Mouse (Mus musculus) embryo, embryonic 11.5 days (tissue): ENCODE measurements around the gene Hoxa7.

Source experiments
- DNase-seq: peaks from one replicate; pipeline ENCODE4 v3.0.0-alpha.2; 2012; ENCODE audit warnings: low read depth, low spot score

Gene Hoxa7

DNA sequence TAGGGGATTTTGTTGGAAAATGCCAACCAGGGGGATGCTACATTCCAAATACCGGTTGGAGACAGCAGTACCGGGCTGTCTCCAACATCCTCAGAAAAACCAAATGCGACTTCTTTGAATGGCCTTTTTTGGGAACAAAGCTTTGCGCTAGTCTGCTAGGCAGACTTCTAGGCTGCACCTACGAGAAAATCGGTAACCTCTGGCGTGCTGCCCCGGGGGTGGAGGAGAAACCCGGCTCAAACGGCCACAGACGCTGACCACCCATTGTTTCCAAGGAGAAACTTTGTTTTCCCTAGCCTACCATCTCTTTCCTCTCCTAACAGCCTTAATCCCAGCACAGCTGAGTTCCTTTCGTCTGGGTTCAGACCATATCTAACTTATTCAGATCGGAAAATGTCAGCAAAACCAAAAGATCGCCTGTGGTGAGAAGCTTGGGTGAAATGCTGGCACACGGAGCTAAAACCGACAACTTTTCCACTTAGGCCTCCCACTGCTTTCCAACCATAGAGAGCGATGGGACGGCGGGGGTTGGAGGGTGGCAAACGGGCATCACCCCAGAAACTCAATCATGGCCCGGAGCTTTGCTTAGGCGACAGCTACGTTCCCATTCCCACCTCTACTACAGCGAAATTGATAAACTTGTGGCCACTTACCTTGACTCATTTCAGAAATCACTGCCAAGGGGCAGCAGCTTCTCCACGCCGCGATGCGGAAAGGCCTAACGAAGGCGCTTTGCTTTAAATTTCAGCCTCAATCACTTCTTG is 18.2 kb upstream of the Hoxa7 start:
- no peak for DNase-seq

DNA sequence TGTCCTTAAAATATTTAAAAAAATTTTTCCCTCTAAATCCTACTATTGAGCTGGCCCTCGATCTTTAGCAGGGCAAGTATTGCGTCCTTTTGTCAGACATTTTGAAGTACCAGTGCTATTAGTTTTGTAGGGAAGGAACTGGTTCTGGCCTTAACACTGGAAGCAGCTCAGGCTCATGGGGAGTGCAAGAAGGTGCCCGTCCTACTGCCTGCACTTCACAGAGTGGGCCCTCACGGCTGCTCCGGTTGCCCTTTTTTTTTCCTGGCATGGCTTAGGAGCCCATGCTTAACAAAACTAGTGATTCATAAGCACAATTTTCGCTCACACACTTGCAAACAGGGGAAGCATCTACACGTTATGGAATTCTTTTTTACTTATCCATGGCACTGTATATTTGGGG is 17.3 kb upstream of the Hoxa7 start:
- DNase-seq = no peak

DNA sequence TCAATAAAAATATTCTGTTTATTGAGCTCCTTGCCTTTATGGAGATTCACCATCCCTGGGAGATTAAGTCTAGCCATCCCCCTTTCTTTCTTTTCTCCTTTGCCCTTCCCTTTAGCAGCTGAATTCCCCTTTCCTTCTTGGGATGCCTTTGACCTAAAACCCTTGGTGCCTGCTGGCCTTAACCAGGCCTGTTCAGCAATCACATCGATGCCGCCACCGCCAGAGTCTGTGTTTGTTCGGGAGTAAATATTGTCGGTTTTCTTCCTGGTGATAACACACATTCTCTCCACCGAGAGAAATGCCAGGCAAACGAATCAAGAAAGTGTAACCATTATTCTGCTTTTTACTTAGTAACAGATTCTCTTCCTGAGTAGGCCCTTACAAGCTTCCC is 16.5 kb upstream of the Hoxa7 start:
- DNase-seq = no peak

DNA sequence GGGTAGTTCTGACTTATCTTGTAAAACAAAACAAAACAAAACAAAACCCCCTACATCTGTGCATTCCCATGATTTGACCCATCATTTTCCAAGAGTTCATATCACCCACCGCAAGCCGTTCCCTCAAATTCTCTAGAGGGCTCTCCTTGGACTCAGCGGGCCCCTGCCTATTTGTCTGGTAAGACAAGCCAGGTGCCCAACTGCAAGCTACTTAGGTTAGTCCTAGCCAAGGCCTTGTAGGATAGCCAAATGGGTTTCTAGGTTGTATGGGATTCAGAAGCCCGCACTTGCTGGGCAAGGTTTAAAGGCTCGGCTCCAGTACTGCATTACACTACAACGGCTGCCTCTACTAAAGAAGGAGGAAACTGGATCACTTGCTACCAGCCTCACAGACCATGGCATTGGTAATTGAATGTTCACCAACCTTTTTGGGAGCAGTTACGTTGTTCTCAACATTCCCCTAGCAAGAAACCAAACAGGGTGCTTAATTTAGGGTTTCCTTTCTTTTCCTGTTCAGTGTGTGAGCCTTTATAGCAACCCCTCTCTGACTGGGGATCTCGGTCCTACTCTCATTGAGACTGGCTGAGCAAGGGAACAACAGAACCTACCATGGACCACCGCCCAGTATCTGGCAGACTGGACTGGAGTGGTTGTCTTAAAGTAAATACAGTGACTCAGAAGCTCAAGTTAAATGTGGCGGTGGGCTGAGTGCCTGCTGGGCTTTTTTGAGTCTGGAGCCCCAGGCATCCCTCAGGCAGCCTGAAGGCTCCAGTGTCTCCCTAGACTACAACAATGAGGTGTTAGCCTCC is 15.9 kb upstream of the Hoxa7 start:
- DNase-seq = no peak

GRCm38 (mm10) chr6:52236806-52237205 is 15.2 kb upstream of the Hoxa7 start:
- no peak for DNase-seq

- no peak for DNase-seq
Observed at GRCm38 (mm10) chr6:52235866-52236265, 14.2 kb upstream of the Hoxa7 start.

GRCm38 (mm10) chr6:52235267-52235666 is 13.6 kb upstream of the Hoxa7 start:
- no peak for DNase-seq

GRCm38 (mm10) chr6:52234428-52235140 is 12.9 kb upstream of the Hoxa7 start:
- DNase-seq = no peak

DNA sequence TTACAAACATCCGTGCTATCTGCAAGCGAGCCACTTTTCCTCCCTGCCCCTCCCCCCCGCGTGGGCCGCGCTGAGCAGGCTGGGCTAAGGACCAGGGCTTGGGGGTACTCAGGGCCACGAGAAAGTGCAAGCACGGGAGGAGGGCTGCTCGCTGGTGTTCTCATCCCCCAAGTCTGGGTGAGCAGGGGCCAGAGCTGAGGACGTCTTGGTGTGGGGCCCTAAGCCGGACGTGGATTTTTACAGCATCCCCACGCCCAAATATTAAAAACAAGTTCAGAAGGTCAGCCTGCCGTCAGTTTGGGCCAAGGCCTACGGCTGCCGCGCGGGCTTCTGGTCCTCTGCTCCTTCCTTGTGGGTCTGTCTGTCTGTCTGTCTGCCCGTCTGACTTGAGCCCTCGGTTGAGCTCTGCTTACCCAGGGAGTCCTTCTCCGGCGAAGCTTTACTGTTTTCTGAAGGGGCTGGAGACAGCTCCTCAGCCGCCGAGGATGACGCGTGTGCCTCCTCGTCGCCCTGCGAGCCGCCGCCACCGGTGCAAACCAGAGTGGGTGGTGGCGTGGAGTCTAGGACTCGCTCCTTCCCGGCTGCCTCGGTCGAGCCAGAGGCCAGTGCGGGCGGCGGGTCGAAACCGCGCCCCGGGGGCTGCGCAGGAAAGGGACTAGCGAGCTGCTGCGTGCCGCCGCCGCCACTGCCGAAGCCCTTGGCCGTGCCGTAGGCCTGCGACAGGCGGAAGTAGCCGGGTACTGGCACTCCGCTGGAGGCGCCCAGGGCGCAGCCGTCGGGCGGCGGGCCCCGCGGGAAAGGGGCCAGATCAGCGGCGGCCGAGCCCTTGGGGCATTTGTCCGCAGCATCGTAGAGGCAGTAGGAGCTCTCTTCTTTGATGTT is 12.1 kb upstream of the Hoxa7 start:
- DNase-seq = no peak

DNA sequence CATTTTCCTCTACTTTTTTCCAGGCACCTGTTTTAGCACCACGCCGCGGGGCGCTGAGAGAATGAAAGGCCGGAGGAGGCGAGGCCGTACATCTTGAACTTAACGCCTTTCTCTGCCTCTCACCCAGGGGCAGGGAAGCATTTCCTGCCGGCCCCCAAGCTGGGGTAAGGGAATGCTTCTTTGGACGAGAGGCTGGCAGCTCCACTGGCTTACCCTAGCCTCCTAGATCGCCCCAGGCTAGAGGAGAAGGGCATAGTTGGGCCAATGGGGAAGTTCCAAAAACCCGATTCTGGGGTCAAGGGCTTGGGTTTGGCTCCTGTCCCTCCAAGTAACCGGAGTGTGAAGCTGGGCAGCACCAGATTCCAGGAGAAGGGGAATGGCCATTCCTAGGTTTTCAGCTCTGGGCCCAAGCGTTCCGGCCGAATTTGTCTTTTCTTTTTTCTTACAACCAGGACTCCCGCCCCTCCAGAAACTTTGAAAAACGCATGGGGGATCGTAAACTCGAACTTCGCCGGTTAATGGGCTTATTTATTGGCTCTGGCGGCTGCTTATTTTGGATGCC is 11.4 kb upstream of the Hoxa7 start:
- no peak for DNase-seq

DNA sequence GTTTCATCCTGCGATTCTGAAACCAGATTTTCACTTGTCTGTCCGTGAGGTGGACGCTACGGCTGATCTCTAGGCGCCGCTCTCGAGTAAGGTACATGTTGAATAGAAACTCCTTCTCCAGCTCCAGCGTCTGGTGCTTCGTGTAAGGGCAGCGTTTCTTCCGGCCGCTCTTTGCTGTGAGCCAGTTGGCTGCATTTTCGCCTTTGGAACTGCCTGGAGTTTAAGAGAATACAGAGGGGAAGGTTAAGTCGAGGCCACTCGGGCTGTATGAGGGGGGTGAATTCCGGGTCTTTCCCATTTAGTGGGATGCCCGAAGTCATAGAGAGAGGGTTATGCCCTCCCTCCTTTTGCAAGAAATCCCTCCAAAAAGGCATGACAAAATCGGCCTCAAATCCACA is 10.9 kb upstream of the Hoxa7 start:
- no peak for DNase-seq

- DNase-seq = no peak
Observed at GRCm38 (mm10) chr6:52231885-52232567, 10.4 kb upstream of the Hoxa7 start.

DNA sequence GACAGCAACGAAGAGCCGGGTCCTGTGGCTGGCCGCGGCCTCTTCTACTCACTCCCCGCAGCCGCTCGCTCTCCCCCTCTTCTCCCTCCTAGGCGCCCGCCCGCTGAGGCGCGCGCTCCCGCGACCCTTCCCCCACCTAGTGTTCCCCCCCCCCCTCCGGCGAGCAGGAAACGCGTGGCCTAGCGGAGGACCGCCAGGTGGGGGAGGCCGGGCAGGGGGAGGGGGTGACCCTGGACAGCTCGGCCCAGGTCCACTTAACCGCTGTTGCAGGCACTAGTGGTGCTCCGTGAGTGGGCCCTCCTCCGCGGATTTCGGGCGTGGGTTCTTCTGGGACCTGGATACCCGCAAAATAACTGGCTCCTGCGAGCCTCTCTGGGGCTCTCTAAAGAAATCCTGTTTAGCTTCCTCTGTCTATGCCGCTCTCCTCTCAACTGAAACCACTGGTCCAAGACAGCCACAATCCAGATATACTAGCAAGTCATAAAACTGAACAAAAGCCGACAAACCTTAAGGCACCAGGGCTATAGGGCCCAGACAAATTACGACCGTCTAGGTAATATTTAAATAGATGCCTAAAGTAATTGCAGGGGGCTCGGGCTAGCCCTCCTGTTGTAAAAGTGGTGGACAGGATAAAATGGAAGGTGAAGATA is 9.0 kb upstream of the Hoxa7 start, which contains the start of gene Hoxa9:
Gene Hoxa9 (minus strand): TSS at position 574 of the 650 bp plus-strand sequence.
- no peak for DNase-seq

GRCm38 (mm10) chr6:52229558-52230416 is 8.1 kb upstream of the Hoxa7 start:
- DNase-seq = no peak

DNA sequence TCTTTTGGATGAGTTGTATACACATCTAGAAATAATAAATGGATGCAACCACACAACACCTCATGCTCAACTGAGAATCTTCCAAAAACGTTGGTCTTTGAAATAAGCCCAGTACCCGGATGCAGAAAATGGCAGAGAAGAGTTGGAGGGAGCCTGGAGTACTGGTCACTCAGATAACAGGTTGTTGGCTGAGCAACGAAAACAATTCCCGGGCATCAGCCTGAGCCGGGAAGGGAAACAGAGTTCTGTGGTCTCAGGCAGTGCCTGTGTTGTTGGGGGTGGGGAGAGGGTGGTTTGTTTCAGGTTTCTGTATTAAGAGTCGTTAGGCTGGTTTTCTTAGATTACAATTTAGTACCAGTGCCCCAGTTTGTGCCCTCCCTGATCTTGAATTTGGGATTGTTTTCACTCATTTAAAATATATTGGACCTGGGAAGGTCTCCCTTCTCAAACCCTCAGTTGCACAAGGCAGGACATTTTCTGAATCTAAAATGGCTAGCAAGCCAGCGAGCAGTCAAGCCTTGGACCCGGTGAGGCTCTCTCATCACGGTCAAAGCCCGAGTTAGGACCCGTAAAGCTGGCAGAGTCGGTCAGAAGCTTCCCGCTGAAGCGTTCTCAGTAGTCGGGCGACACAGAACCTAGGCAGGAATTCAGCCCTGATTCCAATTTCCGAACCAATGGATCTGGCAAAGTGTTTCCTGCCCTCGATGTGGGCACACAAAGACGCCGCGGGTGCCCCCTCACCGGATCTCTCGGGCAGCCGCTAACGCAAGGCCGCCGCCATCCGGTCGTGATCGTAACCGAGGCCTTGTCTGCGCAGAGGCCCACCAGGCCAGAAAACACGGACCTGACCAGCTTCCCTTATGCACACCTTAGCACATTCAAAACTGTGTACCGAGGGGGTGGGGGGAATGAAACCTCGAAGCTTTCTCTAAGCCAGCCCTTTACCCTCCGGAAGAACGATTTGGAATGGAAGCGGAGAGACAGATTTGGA is 7.1 kb upstream of the Hoxa7 start:
- DNase-seq = no peak

- no peak for DNase-seq
Observed at GRCm38 (mm10) chr6:52227470-52228222, 6.0 kb upstream of the Hoxa7 start.
